13 mouse cellular contexts compared by ENCODE assay signal in the genomic region with DNA sequence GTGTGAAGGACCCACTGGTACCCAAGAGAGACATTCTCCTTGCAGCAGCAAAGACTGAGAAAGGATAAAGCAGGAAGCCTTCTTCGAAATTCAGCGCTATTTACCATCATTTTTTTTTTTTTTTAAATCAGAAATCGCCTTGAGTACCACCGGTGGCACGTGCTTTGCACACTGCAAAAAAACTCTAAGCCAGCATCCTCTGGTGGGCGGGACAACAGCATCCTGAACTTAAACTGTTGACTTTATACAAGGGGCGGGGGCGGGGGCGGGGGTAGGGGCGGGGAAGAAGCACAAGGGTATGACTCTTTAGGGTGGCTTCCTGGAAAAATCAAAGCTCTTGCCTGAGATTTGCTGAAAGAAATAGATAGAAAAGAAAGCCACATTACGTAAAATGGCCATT. TPM values are rescaled to one million over a fixed set of nuclear protein-coding genes. Genes with fewer than 3 reads are reported as not detected.
DNase-seq lines count a peak whose midpoint lies in the region; ATAC-seq and TF ChIP-seq lines count a peak whose summit lies in the region.
"Had no signal": no experiment of that assay in that cellular context is flagged by ENCODE, and none has a peak within 500 bp of the region (broad histone marks: within the 10 kb centered on the region; RNA-seq: fewer than 3 reads in every experiment).

No protein-coding gene starts in this region.

- H3K4me1 ChIP-seq in heart, embryonic 12.5 days (replicated peaks) = no peaks in the 10 kb centered on the region
- H3K4me1 ChIP-seq in lung, embryonic 14.5 days (ENCODE audit: insufficient read depth) = no peaks in the 10 kb centered on the region
- H3K4me1 ChIP-seq in embryonic facial prominence, embryonic 15.5 days = no peaks in the 10 kb centered on the region
- H3K4me1 ChIP-seq in neural tube, embryonic 13.5 days (replicated peaks) = no peaks in the 10 kb centered on the region

- H3K9me3 ChIP-seq in heart, embryonic 12.5 days (replicated peaks) = 0 out of 2 replicates have a peak, but pooled peaks cover 5% of the 10 kb centered on the region
- H3K9me3 ChIP-seq in lung, embryonic 14.5 days (ENCODE audit: low read depth, low read length) = no peaks in the 10 kb centered on the region
- no peaks in the 10 kb centered on the region for H3K9me3 ChIP-seq in embryonic facial prominence, embryonic 15.5 days (replicated peaks)
- H3K9me3 ChIP-seq in neural tube, embryonic 13.5 days = no peaks in the 10 kb centered on the region

- no peak overlapping the region for H3K27ac ChIP-seq in heart, embryonic 12.5 days (ENCODE audit: poor library complexity, severe bottlenecking)
- H3K27ac ChIP-seq in lung, embryonic 14.5 days (ENCODE audit: low read depth) = no peak overlapping the region
- no peak overlapping the region for H3K27ac ChIP-seq in embryonic facial prominence, embryonic 15.5 days (replicated peaks)
- no peak overlapping the region for H3K27ac ChIP-seq in neural tube, embryonic 13.5 days (replicated peaks)

- H3K4me3 ChIP-seq in heart, embryonic 12.5 days = 0 out of 2 replicates have a peak overlapping the region, but pooled peaks have one; percentile 4
- 0 out of 2 replicates have a peak overlapping the region, but pooled peaks have one; percentile 6 for H3K4me3 ChIP-seq in lung, embryonic 14.5 days (ENCODE audit: low read depth, low read length)
- peak overlapping the region; percentile 8; the same call in 1 of the 2 replicates for H3K4me3 ChIP-seq in embryonic facial prominence, embryonic 15.5 days (replicated peaks)
- H3K4me3 ChIP-seq in neural tube, embryonic 13.5 days = no peak overlapping the region

- WGBS in heart, embryonic 12.5 days = 26% methylated on average over 11 of the region's 11 CpGs
- WGBS in lung, embryonic 14.5 days = 22% methylated on average over 11 of the region's 11 CpGs
- 23% methylated on average over 11 of the region's 11 CpGs for WGBS in embryonic facial prominence, embryonic 15.5 days
- WGBS in neural tube, embryonic 13.5 days = 29% methylated on average over 11 of the region's 11 CpGs

- H3K9ac ChIP-seq in heart, embryonic 12.5 days = no peak overlapping the region
- H3K9ac ChIP-seq in lung, embryonic 14.5 days = no peak overlapping the region
- H3K9ac ChIP-seq in embryonic facial prominence, embryonic 15.5 days = no peak overlapping the region
- H3K9ac ChIP-seq in neural tube, embryonic 13.5 days = no peak overlapping the region

- peak overlapping the region; percentile 39 for H3K4me2 ChIP-seq in heart, embryonic 12.5 days
- H3K4me2 ChIP-seq in lung, embryonic 14.5 days = peak overlapping the region; percentile 48
- H3K4me2 ChIP-seq in embryonic facial prominence, embryonic 15.5 days (replicated peaks) = peak overlapping the region; percentile 32
- 0 out of 2 replicates have a peak overlapping the region, but pooled peaks have one; percentile 13 for H3K4me2 ChIP-seq in neural tube, embryonic 13.5 days

- intact Hi-C loops in heart, postnatal 36 days (cut with DNase I) = no loop called here

- no peak for TF ChIP-seq CTCF in lung, embryonic 14.5 days (IDR thresholded peaks at IDR 0.05; ENCODE audit: low read depth)

- H3K27me3 ChIP-seq in heart, embryonic 12.5 days (replicated peaks) = 0 out of 2 replicates have a peak, but pooled peaks cover 15% of the 10 kb centered on the region
- H3K27me3 ChIP-seq in lung, embryonic 14.5 days (ENCODE audit: insufficient read depth, low read length) = no peaks in the 10 kb centered on the region
- no peaks in the 10 kb centered on the region; the same call in none of the 2 replicates for H3K27me3 ChIP-seq in embryonic facial prominence, embryonic 15.5 days
- H3K27me3 ChIP-seq in neural tube, embryonic 13.5 days = peaks cover 3% of the 10 kb centered on the region; the same call in 1 of the 2 replicates

- ATAC-seq in heart, embryonic 12.5 days (ENCODE audit: insufficient number of reproducible peaks, low FRiP score) = no peak
- ATAC-seq in lung, embryonic 14.5 days (ENCODE audit: insufficient read depth) = no peak
- ATAC-seq in embryonic facial prominence, embryonic 15.5 days (ENCODE audit: insufficient number of reproducible peaks, low FRiP score, low TSS enrichment, low read depth) = no peak
- no peak for ATAC-seq in neural tube, embryonic 13.5 days (ENCODE audit: low read depth)

- no peak for DNase-seq in heart, postnatal 36 days
- DNase-seq in lung, embryonic 14.5 days = peak; percentile 27
- DNase-seq in lung, postnatal 14 days = no peak
- no peak for DNase-seq in urinary bladder, postnatal 25 days (ENCODE audit: low spot score)
- DNase-seq in frontal cortex, postnatal 25 days (ENCODE audit: low spot score in 2 of 2) = no peak
- DNase-seq: kidney, postnatal 4 days; right cerebral cortex, adult 18-20 months had no signal

- H3K36me3 ChIP-seq in heart, embryonic 12.5 days = no peaks in the 10 kb centered on the region
- H3K36me3 ChIP-seq in lung, embryonic 14.5 days (ENCODE audit: insufficient read depth) = no peaks in the 10 kb centered on the region
- H3K36me3 ChIP-seq in embryonic facial prominence, embryonic 15.5 days = no peaks in the 10 kb centered on the region
- no peaks in the 10 kb centered on the region for H3K36me3 ChIP-seq in neural tube, embryonic 13.5 days

RNA-seq across cellular contexts. Expression of a gene that starts 15.4 kb away (rescaled TPM):
- 52.2 and 54.9 TPM in 2 replicates for polyA plus RNA-seq in heart, embryonic 12.5 days (2016; fragmentation: Nextera tagmentation; extraction: Ambion mirVana)
- total RNA-seq in heart, postnatal 36 days (2021) = 10 to 100 TPM; 48.7 to 58.3 TPM
- polyA plus RNA-seq in lung, embryonic 14.5 days (2014; fragmentation: Nextera tagmentation; extraction: Ambion mirVana) = 68.9 and 71.6 TPM in 2 replicates
- 62.8 and 68.6 TPM in 2 replicates for polyA plus RNA-seq in embryonic facial prominence, embryonic 15.5 days (2015; fragmentation: Nextera tagmentation; extraction: Ambion mirVana)
- 45.9 and 49.4 TPM in 2 replicates for polyA plus RNA-seq in neural tube, embryonic 13.5 days (2015; fragmentation: Nextera tagmentation; extraction: Ambion mirVana)

RNA-seq across cellular contexts. Expression of a gene that starts 43.3 kb away (rescaled TPM):
- polyA plus RNA-seq in heart, embryonic 12.5 days (2016; fragmentation: Nextera tagmentation; extraction: Ambion mirVana) = not detected in 2 replicates
- total RNA-seq in heart, postnatal 36 days (2021) = not detected
- polyA plus RNA-seq in lung, embryonic 14.5 days (2014; fragmentation: Nextera tagmentation; extraction: Ambion mirVana) = 0.14 and 0.16 TPM in 2 replicates
- polyA plus RNA-seq in embryonic facial prominence, embryonic 15.5 days (2015; fragmentation: Nextera tagmentation; extraction: Ambion mirVana) = 0.07 TPM in 1 of 2 replicates, not detected in the other
- polyA plus RNA-seq in neural tube, embryonic 13.5 days (2015; fragmentation: Nextera tagmentation; extraction: Ambion mirVana) = not detected in 2 replicates
- total RNA-seq: CH12.LX; liver, adult 2 months had no signal
- polyA plus RNA-seq: embryonic facial prominence, embryonic 11.5 days; liver, adult 2 months had no signal
